Mouse (Mus musculus) embryonic facial prominence, embryonic 11.5 days (tissue): ENCODE data around the gene Wdr83. TPM values are rescaled to one million over a fixed set of nuclear protein-coding genes. Genes with fewer than 3 reads are reported as not detected.

Experiments used
- ATAC-seq: fragments of 200-750 bp; cut with Nextera tagmentation; replicated peaks from 2 replicates; pipeline ENCODE4 v1.8.0; 2017; ENCODE audit warnings: low read depth; ENCODE audit not compliant: insufficient number of reproducible peaks, low FRiP score, low TSS enrichment
- DNase-seq: peaks from one replicate; pipeline ENCODE4 v3.0.0-alpha.2; 2015; ENCODE audit warnings: low spot score
- H3K27ac ChIP-seq: fragments of 300-500 bp; sonication (generic); replicated peaks from 2 replicates; pipeline ENCODE4 v1.5.1; 2014; ENCODE audit warnings: mild to moderate bottlenecking, low read depth, low read length, control low read depth
- H3K27me3 ChIP-seq: fragments of 300-500 bp; sonication (generic); 2 replicates; pipeline ENCODE4 v1.6.1; 2014; ENCODE audit warnings: mild to moderate bottlenecking, low read length, moderate library complexity, mixed read lengths; ENCODE audit not compliant: control insufficient read depth, insufficient read depth
- H3K36me3 ChIP-seq: fragments of 300-500 bp; sonication (generic); replicated peaks from 2 replicates; pipeline ENCODE4 v1.6.1; 2014; ENCODE audit warnings: low read depth, mild to moderate bottlenecking, low read length, moderate library complexity, mixed read lengths; ENCODE audit not compliant: control insufficient read depth, insufficient read depth
- H3K4me1 ChIP-seq: fragments of 300-500 bp; sonication (generic); 2 replicates; pipeline ENCODE4 v1.6.1; 2014; ENCODE audit warnings: low read length, mixed read lengths; ENCODE audit not compliant: control insufficient read depth, insufficient read depth
- H3K4me2 ChIP-seq: fragments of 300-500 bp; sonication (generic); 2 replicates; pipeline ENCODE4 v1.6.1; 2014; ENCODE audit warnings: low read depth, mild to moderate bottlenecking, control low read depth, low read length, moderate library complexity
- H3K4me3 ChIP-seq: fragments of 300-500 bp; sonication (generic); 2 replicates; pipeline ENCODE4 v1.5.1; 2014; ENCODE audit warnings: low read depth, low read length, control low read depth
- H3K9ac ChIP-seq: fragments of 300-500 bp; sonication (generic); replicated peaks from 2 replicates; pipeline ENCODE4 v1.6.1; 2014; ENCODE audit warnings: mild to moderate bottlenecking, control low read depth, low read length
- H3K9me3 ChIP-seq: fragments of 300-500 bp; sonication (generic); replicated peaks from 2 replicates; pipeline ENCODE4 v1.6.1; 2016; ENCODE audit warnings: mild to moderate bottlenecking, low read length, inconsistent platforms, mixed read lengths; ENCODE audit not compliant: control insufficient read depth
- WGBS: fragments of 180-500 bp; shearing (Covaris S2); extraction: QIAGEN DNeasy Blood & Tissue Kit; methylation state at CpG from one replicate; pipeline ENCODE4 v1.1.7; 2014; 5-methylcytosine and 5-hydroxymethylcytosine counted together
- polyA plus RNA-seq: library from polyadenylated mRNA; unstranded; fragments of >200 nt; fragmentation: Nextera tagmentation; extraction: Ambion mirVana; gene quantifications from 2 replicates; pipeline ENCODE4 v1.2.1, GENCODE M21; 2014

Wdr83 gene
- polyA plus RNA-seq, 1 experiment from 2014 or later, result 48.6 TPM

- WGBS, result 84% methylated on average over 4 of the region's 4 CpGs
Observed at GRCm38 (mm10) chr8:85032622-85033311, 48.3 kb downstream of the Wdr83 start.

GRCm38 (mm10) chr8:85029271-85029670 lies 51.8 kb downstream of the Wdr83 start:
- Histone ChIP-seq H3K4me3 (no peak overlapping the region), H3K36me3 (no peaks in the 10 kb centered on the region; the same call in 1 of the 2 replicates), H3K9me3 (no peaks in the 10 kb centered on the region), H3K9ac (no peak overlapping the region), H3K27me3 (no peaks in the 10 kb centered on the region), H3K4me2 (no peak overlapping the region), H3K4me1 (0 out of 2 replicates have a peak, but pooled peaks cover under 1% of the 10 kb centered on the region), H3K27ac (no peak overlapping the region)
- ATAC-seq, result no peak
- WGBS, result 91% methylated on average over 14 of the region's 14 CpGs
- DNase-seq, result no peak

More at GRCm38 (mm10) chr8:85032622-85033311, 48.3 kb downstream of the Wdr83 start:
- Histone ChIP-seq H3K9me3 (no peaks in the 10 kb centered on the region), H3K27me3 (no peaks in the 10 kb centered on the region), H3K4me3 (no peak overlapping the region), H3K9ac (no peak overlapping the region), H3K36me3 (no peaks in the 10 kb centered on the region; the same call in 1 of the 2 replicates), H3K4me2 (no peak overlapping the region), H3K4me1 (peaks cover 3% of the 10 kb centered on the region; the same call in 1 of the 2 replicates), H3K27ac (no peak overlapping the region)
- ATAC-seq, result no peak
- DNase-seq, result no peak

DNA sequence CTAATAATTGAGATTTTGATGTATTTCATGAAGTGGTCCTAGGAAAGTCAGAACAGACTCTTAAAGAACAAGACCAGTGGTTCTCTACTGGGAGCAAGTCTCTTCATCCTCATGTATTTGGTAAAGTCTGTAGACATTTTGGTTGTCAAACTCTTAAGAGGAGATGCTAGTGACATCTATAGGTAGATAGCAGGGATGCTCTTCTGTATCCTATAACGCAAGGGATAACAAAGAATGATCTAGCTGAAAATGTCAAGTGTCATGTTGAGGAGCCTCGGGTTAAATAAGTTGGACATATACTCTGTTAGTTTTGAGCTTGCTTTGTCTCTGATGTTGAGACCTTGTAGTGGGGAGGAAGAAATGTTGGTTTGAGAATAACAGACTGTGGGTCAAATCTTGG lies 53.2 kb downstream of the Wdr83 start:
- Histone ChIP-seq H3K4me3 (peak overlapping the region; percentile 98), H3K27ac (no peak overlapping the region), H3K9ac (peak overlapping the region; percentile 99; the same call in 1 of the 2 replicates), H3K4me2 (peak overlapping the region; percentile 59), H3K4me1 (peaks cover 4% of the 10 kb centered on the region; the same call in 1 of the 2 replicates), H3K9me3 (no peaks in the 10 kb centered on the region), H3K36me3 (no peaks in the 10 kb centered on the region; the same call in 1 of the 2 replicates), H3K27me3 (no peaks in the 10 kb centered on the region)
- DNase-seq (no peak), ATAC-seq (no peak)
- WGBS, result 37% methylated on average over 2 of the region's 2 CpGs

- Histone ChIP-seq H3K27ac (peak overlapping the region; percentile 80), H3K4me2 (peak overlapping the region; percentile 59), H3K9me3 (no peaks in the 10 kb centered on the region), H3K27me3 (no peaks in the 10 kb centered on the region), H3K4me1 (peaks cover 4% of the 10 kb centered on the region; the same call in 1 of the 2 replicates), H3K36me3 (peaks cover under 1% of the 10 kb centered on the region; the same call in 1 of the 2 replicates), H3K9ac (peak overlapping the region; percentile 99), H3K4me3 (peak overlapping the region; percentile 98)
- DNase-seq (no peak), ATAC-seq (no peak)
- WGBS, result under 1% methylated on average over 13 of the region's 13 CpGs
Observed at GRCm38 (mm10) chr8:85027516-85027855, 53.6 kb downstream of the Wdr83 start.

DNA sequence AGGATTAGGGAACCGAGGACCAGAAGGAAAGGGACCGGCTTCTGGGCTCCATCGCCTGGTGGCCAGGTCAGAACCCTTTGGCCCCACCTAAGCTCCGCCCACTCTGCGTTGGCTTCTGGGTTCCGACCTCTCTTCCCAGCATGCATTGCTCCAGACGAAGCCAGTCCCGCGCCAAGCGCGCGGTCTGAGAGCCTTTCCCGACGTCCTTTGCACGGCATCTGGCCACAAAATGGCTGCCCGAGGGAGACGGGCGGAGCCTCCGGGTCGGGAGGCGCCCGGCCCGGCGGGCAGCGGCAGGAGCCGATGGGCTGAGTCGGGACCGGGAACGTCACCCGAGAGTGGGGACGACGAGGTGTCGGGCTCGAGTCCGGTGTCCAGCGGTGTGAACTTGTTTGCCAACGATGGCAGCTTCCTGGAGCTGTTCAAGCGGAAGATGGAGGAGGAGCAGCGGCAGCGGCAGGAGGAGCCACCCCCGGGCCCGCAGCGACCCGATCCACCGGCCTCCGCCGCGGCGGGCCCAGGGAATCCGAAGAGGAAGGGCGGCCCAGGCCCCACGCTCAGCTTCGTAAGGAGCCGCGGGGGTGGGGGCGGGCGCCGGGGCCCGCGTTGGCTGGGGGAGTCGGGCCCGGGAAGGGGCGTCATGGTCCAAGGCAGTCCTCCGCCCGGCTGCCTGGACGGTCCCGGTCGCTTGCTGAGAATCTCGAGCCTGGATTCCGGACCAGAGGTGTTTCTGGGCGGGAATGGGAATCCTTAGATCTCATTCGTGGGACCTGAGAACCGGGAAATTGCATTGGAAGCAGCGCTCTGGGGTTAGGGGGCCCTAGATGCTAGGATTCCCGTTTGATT lies 54.2 kb downstream of the Wdr83 start, which contains the start of gene Trir:
TSS of gene Trir (plus strand) at position 154 of the 846 bp plus-strand sequence.
- peak within 1 kb of the TSS; percentile 59 for H3K4me2 ChIP-seq
- H3K9me3 ChIP-seq, result no peaks in the 10 kb centered on the region
- peak within 1 kb of the TSS; percentile 99 for H3K9ac ChIP-seq
- peak; percentile 97 for DNase-seq
- under 1% methylated on average over 69 of the region's 75 CpGs for WGBS
- H3K36me3 ChIP-seq, result peaks cover 2% of the 10 kb centered on the region; the same call in 1 of the 2 replicates
- ATAC-seq, result peak; percentile 67; the same call in 1 of the 2 replicates
- H3K4me3 ChIP-seq, result peak within 1 kb of the TSS; percentile 98
- peak within 1 kb of the TSS; percentile 80 for H3K27ac ChIP-seq
- no peaks in the 10 kb centered on the region for H3K27me3 ChIP-seq
- peaks cover 4% of the 10 kb centered on the region; the same call in 1 of the 2 replicates for H3K4me1 ChIP-seq

DNA sequence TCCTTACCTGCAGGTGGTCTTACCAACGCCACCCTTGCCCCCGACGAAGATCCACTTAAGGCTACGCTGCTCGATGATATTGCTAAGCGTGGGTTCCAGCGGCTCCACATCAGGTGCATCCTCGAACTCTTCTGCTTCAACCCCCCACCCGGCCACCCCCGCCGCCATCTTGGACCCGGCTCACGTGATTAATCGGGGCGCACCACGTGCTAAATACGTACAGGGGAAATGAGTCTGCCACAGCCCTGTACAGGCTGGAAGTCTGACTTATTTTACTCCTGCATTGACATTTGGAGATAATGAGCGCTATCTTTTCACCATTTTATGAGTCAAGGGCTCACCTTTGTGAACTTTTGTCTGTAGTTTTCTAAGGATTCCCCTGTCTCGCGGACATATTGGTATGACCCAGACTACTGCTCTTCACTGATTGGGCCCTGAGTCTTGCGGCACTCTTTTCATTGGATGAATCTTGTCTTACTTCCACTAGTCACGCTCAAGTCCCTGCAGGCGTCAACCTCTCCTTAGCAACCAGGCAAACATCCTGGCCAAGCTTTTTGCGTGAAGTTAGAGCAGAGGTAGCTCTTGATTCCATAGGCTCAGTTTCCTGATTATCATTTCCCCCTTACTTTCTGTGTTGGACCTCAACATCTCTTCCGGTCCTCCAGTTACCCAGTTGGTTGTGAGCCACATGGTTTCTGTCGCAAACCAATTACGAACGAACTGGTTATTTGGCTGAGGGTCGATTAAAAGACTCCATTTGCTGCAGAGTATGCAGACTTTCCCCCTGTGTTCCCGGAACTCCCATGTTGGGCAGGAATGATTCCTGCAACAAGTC lies 55.8 kb downstream of the Wdr83 start, which contains the start of gene Asna1:
TSS of gene Asna1 (minus strand) at position 184 of the 835 bp plus-strand sequence.
- ATAC-seq (peak; percentile 86), DNase-seq (peak; percentile 93)
- H3K27ac ChIP-seq, result peak within 1 kb of the TSS; percentile 41; the same call in 1 of the 2 replicates
- peak within 1 kb of the TSS; percentile 87 for H3K4me2 ChIP-seq
- peaks cover 2% of the 10 kb centered on the region; the same call in 1 of the 2 replicates for H3K36me3 ChIP-seq
- peak within 1 kb of the TSS; percentile 88 for H3K4me3 ChIP-seq
- WGBS, result 7% methylated on average over 30 of the region's 30 CpGs
- H3K27me3 ChIP-seq, result no peaks in the 10 kb centered on the region
- no peaks in the 10 kb centered on the region for H3K9me3 ChIP-seq
- H3K9ac ChIP-seq, result peak within 1 kb of the TSS; percentile 76
- H3K4me1 ChIP-seq, result peaks cover 4% of the 10 kb centered on the region; the same call in 1 of the 2 replicates
